Mouse (Mus musculus) liver, embryonic 15.5 days (tissue): ENCODE measurements around the gene Marc2. TPM values are rescaled to one million over a fixed set of nuclear protein-coding genes. Genes with fewer than 3 reads are reported as not detected.

Experiments
- ATAC-seq: fragments of 200-750 bp; cut with Nextera tagmentation; 2 replicates; pipeline ENCODE4 v1.8.0; 2017; ENCODE audit warnings: moderate number of reproducible peaks, mild to moderate bottlenecking, moderate library complexity; ENCODE audit not compliant: insufficient read depth
- H3K27ac ChIP-seq: fragments of 300-500 bp; sonication (generic); replicated peaks from 2 replicates; pipeline ENCODE4 v1.5.1; 2015; ENCODE audit warnings: mild to moderate bottlenecking, inconsistent platforms
- H3K27me3 ChIP-seq: fragments of 300-500 bp; sonication (generic); 2 replicates; pipeline ENCODE4 v1.6.1; 2015; ENCODE audit warnings: mild to moderate bottlenecking, inconsistent platforms
- H3K36me3 ChIP-seq: fragments of 300-500 bp; sonication (generic); replicated peaks from 2 replicates; pipeline ENCODE4 v1.6.1; 2015; ENCODE audit warnings: moderate library complexity, mild to moderate bottlenecking, inconsistent platforms
- H3K4me1 ChIP-seq: fragments of 300-500 bp; sonication (generic); replicated peaks from 2 replicates; pipeline ENCODE4 v1.6.1; 2015; ENCODE audit warnings: inconsistent platforms
- H3K4me2 ChIP-seq: fragments of 300-500 bp; sonication (generic); 2 replicates; pipeline ENCODE4 v1.6.1; 2015; ENCODE audit warnings: moderate library complexity, mild to moderate bottlenecking, inconsistent platforms
- H3K4me3 ChIP-seq: fragments of 300-500 bp; sonication (generic); replicated peaks from 2 replicates; pipeline ENCODE4 v1.5.1; 2015; ENCODE audit warnings: mild to moderate bottlenecking, inconsistent platforms
- H3K9ac ChIP-seq: fragments of 300-500 bp; sonication (generic); 2 replicates; pipeline ENCODE4 v1.6.1; 2015; ENCODE audit warnings: moderate library complexity, mild to moderate bottlenecking, inconsistent platforms
- H3K9me3 ChIP-seq: fragments of 300-500 bp; sonication (generic); replicated peaks from 2 replicates; pipeline ENCODE4 v1.6.1; 2016; ENCODE audit warnings: inconsistent platforms
- WGBS: fragments of 180-500 bp; shearing (Covaris S2); methylation state at CpG from one replicate; pipeline ENCODE4 v1.1.7; 2015; ENCODE audit warnings: mixed read lengths; ENCODE audit not compliant: insufficient replicate concordance; 5-methylcytosine and 5-hydroxymethylcytosine counted together
- polyA plus RNA-seq: library from polyadenylated mRNA; unstranded; fragments of >200 nt; fragmentation: Nextera tagmentation; extraction: Ambion mirVana; gene quantifications from 2 replicates; pipeline ENCODE4 v1.2.1, GENCODE M21; 2015

Gene Marc2
- polyA plus RNA-seq, 1 experiment from 2014 or later = 210 TPM

DNA sequence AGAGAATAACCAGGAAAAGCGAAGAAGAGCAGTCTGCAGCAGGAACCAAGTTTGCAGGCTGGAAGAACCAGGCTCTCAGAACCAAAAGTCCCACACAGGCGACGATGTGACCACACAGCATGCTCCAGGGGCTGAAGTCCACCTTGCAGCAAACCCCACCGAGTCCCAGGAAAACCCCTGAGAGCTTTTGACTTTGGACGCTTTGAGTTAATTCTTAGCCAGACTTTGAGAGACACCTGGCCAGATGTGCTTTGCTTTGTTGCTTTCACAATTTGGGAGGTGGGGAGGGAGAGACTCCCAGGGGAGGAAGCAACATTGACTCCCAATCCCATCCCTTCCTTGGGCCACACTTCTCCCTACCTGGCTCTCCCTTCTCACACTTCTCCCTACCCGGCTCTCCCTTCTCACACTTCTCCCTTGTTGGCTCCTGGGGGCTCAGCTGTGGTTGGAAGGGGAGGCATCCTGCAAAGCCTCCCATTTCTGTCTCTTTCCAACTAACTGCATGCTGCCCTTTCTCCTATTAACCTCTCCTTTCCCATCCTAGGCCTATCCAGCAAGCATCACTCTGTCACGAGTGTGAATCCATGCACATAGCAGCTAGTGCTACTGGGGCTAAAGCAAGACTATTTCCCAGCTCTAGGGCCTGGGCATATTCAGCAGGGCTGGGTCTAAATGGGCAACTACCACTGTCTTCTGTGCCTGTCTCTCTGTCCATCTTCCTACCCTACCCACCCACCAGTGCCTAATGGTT lies 26.0 kb upstream of the Marc2 start:
- 53% methylated on average over 7 of the region's 7 CpGs for WGBS
- Histone ChIP-seq H3K4me1 (peaks cover 35% of the 10 kb centered on the region), H3K4me2 (0 out of 2 replicates have a peak overlapping the region, but pooled peaks have one; percentile 6)

DNA sequence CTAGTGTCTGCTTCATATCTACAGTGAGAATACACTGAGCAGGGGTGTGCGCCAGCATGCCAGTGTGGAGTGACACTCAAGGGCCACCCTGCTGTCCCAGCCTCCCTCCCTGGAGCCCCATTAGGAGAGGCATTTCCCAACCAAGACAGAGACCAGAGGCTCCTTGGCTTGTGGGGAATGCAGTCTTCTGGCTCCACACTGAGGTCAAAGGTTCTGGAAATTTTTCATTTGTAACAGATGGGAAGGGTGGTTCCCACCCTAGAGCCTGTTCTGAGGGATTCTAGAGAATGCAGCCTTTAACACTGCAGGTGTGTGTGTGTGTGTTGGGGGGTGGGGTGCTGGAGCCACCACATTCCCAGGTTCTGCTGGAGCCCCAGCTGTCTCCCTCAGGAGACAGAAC lies 25.3 kb upstream of the Marc2 start:
- H3K36me3 ChIP-seq = no peaks in the 10 kb centered on the region
- H3K9me3 ChIP-seq = no peaks in the 10 kb centered on the region
- 0 out of 2 replicates have a peak, but pooled peaks have one; percentile 10 for ATAC-seq
- H3K27ac ChIP-seq = peak overlapping the region; percentile 70
- H3K27me3 ChIP-seq = no peaks in the 10 kb centered on the region
- H3K9ac ChIP-seq = no peak overlapping the region
- no peak overlapping the region for H3K4me2 ChIP-seq
- peaks cover 38% of the 10 kb centered on the region for H3K4me1 ChIP-seq
- no peak overlapping the region for H3K4me3 ChIP-seq
- 74% methylated on average over 1 of the region's 1 CpGs for WGBS

More for the DNA sequence above, 26.0 kb upstream of the Marc2 start:
- no peak overlapping the region for H3K4me3 ChIP-seq
- no peak overlapping the region for H3K9ac ChIP-seq
- peak; percentile 49 for ATAC-seq
- peak overlapping the region; percentile 70 for H3K27ac ChIP-seq
- H3K9me3 ChIP-seq = no peaks in the 10 kb centered on the region
- H3K36me3 ChIP-seq = no peaks in the 10 kb centered on the region
- no peaks in the 10 kb centered on the region for H3K27me3 ChIP-seq

DNA sequence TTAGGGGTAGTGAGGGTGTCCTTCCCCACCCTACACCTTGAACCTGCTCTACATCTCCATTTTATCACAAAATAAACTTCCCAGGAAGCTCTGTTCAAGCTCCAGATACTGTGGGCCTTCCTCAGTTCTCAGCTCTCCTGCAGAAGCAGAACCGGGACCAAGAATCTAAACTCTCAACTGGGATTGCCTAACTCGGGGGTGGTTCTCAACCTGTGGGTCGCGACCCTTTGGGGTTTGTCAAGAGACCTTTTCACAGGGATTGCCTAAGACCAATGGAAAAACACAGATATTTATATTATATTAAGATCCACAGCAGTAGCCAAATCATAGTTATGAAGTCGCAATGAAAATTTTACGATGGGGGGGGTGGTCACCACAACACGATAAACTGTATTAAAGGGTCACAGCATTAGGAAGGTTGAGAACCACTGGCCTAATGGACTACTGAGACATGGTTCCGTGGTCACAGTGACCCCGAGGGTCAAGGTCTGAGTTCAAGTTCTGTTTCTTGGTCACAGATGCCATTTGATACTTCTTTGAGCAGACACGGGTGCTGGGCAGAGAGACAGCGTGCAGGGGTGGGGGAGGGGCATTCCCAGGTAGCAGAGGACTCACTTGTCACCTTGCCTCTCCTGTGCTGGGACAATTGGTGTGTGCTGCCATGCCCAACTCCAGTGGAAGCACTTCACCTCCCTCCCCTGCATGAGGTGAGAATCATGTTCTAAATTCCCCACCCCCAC lies 24.6 kb upstream of the Marc2 start:
- no peaks in the 10 kb centered on the region for H3K36me3 ChIP-seq
- peaks cover 44% of the 10 kb centered on the region for H3K4me1 ChIP-seq
- H3K27me3 ChIP-seq = no peaks in the 10 kb centered on the region
- H3K9me3 ChIP-seq = no peaks in the 10 kb centered on the region
- no peak overlapping the region for H3K4me2 ChIP-seq
- no peak for ATAC-seq
- H3K9ac ChIP-seq = no peak overlapping the region
- no peak overlapping the region for H3K4me3 ChIP-seq
- WGBS = 64% methylated on average over 11 of the region's 11 CpGs
- peak overlapping the region; percentile 70 for H3K27ac ChIP-seq

DNA sequence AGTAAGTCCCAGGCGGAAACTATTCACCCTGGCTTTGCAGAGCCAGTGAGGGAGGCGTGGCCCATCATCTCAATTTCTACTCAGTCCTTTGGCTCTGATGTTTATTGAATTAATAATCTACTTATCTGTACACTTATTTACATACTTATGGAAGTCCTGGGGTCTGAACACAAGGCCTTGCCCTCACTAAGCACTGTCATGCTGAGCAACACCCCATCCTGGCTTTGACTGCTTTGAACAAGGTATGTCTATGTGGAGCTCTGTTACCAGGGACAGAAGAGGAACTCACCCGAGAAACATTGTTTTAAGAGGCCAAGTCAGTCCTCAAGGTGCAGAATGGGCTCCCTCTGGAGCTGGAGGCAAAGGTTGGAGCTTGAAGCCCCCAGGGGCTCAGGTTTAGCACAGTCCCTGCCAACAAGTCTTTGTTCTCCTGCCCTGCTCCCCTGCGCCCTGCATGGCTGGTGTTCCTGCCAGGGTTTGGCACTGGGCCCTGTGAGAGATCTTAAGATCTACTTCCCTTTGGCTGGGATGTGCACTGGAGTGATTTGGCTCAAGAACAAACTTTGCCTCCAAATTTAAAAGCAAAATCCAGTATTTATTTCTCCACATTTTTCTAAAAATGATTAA lies 23.8 kb upstream of the Marc2 start:
- no peak overlapping the region for H3K4me3 ChIP-seq
- 48% methylated on average over 4 of the region's 4 CpGs for WGBS
- no peaks in the 10 kb centered on the region for H3K36me3 ChIP-seq
- H3K4me2 ChIP-seq = no peak overlapping the region
- H3K27ac ChIP-seq = peak overlapping the region; percentile 38
- H3K4me1 ChIP-seq = peaks cover 44% of the 10 kb centered on the region
- H3K27me3 ChIP-seq = no peaks in the 10 kb centered on the region
- no peak overlapping the region for H3K9ac ChIP-seq
- ATAC-seq = no peak
- no peaks in the 10 kb centered on the region for H3K9me3 ChIP-seq

DNA sequence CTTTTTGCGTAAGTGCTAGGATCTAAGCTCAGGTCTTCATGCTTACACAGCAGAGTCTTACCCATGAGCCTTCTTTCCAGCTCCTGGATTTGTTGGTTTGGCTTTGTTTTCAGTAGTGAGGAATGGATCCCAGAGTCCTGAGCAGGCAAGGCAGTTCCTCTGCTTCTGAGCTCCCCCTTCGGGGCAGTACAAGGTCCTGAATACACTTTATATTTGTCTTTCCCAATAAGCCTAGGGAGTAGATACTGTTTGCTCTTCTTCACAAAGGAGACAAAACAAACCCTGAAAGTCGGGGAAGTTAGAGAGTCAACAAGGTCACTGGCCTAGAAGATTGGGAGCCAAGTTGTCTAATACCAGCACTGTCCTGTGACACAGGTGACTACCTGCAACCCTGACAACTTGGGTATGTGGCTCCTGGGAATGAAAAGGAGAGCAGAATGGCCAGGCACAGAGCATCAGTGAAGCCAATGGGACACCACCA lies 21.4 kb upstream of the Marc2 start:
- peaks cover 35% of the 10 kb centered on the region for H3K4me1 ChIP-seq
- ATAC-seq = peak; percentile 14; the same call in 1 of the 2 replicates
- no peaks in the 10 kb centered on the region for H3K9me3 ChIP-seq
- H3K36me3 ChIP-seq = no peaks in the 10 kb centered on the region
- no peak overlapping the region for H3K9ac ChIP-seq
- 52% methylated on average over 3 of the region's 3 CpGs for WGBS
- H3K4me3 ChIP-seq = no peak overlapping the region
- H3K27ac ChIP-seq = peak overlapping the region; percentile 73
- no peak overlapping the region for H3K4me2 ChIP-seq
- no peaks in the 10 kb centered on the region for H3K27me3 ChIP-seq

DNA sequence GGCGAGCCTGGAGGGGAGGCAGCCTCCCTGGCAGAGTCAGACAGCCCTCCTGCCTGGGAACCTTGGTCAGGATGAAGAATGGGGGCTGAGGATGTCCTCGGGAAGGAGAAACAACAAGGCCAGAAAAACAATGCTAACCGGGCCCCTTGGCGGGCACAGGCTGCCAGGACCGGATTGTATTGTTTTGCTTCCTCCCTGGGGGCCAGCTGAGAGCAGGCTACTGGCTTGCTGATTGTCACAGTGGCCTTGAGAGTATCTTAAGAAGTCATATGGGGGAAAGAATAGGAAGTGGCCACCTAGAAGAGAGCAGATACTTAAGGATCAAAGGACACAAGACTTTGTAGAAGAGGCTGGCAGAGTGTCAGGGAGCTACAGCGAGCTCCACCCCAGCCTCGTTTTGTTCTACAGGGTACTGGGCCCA lies 18.1 kb upstream of the Marc2 start:
- H3K27ac ChIP-seq = no peak overlapping the region
- no peak overlapping the region for H3K4me3 ChIP-seq
- peaks cover 14% of the 10 kb centered on the region; the same call in 1 of the 2 replicates for H3K4me1 ChIP-seq
- no peak overlapping the region for H3K4me2 ChIP-seq
- ATAC-seq = no peak
- H3K9me3 ChIP-seq = no peaks in the 10 kb centered on the region
- H3K36me3 ChIP-seq = no peaks in the 10 kb centered on the region
- H3K9ac ChIP-seq = no peak overlapping the region
- H3K27me3 ChIP-seq = no peaks in the 10 kb centered on the region
- 34% methylated on average over 7 of the region's 7 CpGs for WGBS

DNA sequence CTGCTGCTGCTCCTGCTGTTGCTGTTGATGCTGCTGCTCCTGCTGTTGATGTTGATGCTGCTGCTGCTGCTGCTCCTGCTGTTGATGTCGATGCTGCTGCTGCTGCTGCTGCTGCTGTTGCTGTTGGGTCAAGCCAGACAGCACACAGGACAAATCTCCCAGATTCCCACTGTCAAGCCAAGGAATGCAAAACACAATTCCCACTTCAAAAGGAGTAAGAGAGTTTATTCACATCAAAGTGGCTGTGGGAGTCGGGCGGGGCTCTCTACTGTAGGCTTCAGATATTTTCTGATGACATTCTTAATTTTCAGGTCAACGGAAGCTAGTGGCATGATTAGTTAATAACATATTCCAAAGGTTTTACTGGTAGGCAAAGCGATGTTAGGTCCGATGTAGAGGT lies 16.4 kb upstream of the Marc2 start:
- Histone ChIP-seq H3K4me1 (peaks cover 13% of the 10 kb centered on the region; the same call in 1 of the 2 replicates), H3K27ac (no peak overlapping the region), H3K9me3 (no peaks in the 10 kb centered on the region), H3K27me3 (no peaks in the 10 kb centered on the region), H3K36me3 (no peaks in the 10 kb centered on the region), H3K4me3 (no peak overlapping the region), H3K4me2 (no peak overlapping the region), H3K9ac (no peak overlapping the region)
- no peak for ATAC-seq
- 66% methylated on average over 6 of the region's 6 CpGs for WGBS

DNA sequence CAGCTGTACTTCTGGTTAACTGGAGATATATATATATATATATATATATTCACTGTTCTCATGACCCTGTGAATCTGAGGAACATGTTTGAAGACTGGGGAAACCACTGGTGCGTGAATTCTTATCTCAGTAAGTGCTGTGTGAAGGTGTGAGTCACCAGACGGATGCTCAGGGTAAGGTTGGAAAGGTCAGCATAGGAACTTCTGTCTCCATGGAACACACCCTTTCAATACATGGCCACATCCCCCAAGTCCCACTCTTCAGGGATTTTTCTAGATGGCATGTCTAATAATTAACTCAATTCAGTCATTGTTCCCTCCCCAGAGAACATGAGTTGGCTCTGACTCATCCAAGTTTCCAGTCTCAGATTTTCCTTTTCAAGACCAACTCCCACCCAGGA lies 15.3 kb upstream of the Marc2 start:
- no peak for ATAC-seq

DNA sequence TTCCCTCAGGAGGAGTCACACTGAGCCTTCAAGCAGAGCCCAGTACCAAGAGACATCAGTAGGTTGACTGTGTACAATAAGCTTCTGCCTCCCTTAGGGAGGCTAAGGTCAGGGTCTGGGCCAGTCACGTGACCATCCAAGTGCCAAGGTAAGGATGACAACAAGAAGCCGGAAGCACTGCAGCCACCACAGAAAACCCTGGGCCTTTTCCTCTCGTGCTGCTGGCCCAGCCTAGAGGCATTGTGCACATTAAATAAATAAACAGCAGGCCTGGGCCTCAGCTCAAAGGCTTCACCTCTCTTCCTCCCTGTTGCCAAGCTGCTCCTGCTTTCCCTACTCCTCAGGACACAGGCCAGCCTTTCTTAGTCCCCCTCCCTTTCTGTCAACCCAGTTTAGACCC lies 14.0 kb upstream of the Marc2 start:
- whole genome bisulfite sequencing = 38% methylated on average over 3 of the region's 3 CpGs
- peaks cover 4% of the 10 kb centered on the region; the same call in 1 of the 2 replicates for H3K4me1 ChIP-seq
- H3K27ac ChIP-seq = no peak overlapping the region
- H3K9me3 ChIP-seq = no peaks in the 10 kb centered on the region
- no peaks in the 10 kb centered on the region for H3K36me3 ChIP-seq
- H3K4me3 ChIP-seq = no peak overlapping the region
- ATAC-seq = no peak
- no peak overlapping the region for H3K9ac ChIP-seq
- no peak overlapping the region for H3K4me2 ChIP-seq
- no peaks in the 10 kb centered on the region for H3K27me3 ChIP-seq

More for the DNA sequence above, 15.3 kb upstream of the Marc2 start:
- Histone ChIP-seq H3K4me1 (peaks cover 10% of the 10 kb centered on the region; the same call in 1 of the 2 replicates), H3K9ac (no peak overlapping the region), H3K4me3 (no peak overlapping the region), H3K4me2 (no peak overlapping the region), H3K27ac (no peak overlapping the region), H3K36me3 (no peaks in the 10 kb centered on the region), H3K27me3 (no peaks in the 10 kb centered on the region), H3K9me3 (no peaks in the 10 kb centered on the region)
- WGBS = 46% methylated on average over 2 of the region's 2 CpGs

DNA sequence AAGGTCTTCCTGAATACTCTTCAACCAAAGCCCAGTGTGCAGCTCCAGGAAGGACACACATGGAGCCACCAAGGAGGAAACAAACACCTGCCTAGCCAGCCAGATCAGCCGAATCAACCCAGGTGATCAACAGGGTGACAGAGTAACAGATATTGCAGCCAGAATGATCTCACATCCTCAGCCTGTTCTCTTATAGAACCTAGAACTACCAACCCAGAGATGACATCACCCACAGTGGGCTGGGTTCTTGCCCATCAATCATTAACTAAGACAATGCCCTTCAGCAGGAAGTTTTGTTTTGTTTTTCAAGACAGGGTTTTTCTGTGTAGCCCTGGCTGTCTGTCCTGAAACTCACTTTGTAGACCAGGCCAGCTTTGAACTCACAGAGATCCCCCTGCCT lies 12.0 kb upstream of the Marc2 start:
- no peak for ATAC-seq
- Histone ChIP-seq H3K4me3 (no peak overlapping the region), H3K9me3 (no peaks in the 10 kb centered on the region), H3K36me3 (no peaks in the 10 kb centered on the region), H3K27me3 (0 out of 2 replicates have a peak, but pooled peaks cover 3% of the 10 kb centered on the region), H3K27ac (no peak overlapping the region), H3K9ac (no peak overlapping the region), H3K4me1 (peaks cover 13% of the 10 kb centered on the region), H3K4me2 (no peak overlapping the region)
- 40% methylated on average over 1 of the region's 1 CpGs for WGBS

DNA sequence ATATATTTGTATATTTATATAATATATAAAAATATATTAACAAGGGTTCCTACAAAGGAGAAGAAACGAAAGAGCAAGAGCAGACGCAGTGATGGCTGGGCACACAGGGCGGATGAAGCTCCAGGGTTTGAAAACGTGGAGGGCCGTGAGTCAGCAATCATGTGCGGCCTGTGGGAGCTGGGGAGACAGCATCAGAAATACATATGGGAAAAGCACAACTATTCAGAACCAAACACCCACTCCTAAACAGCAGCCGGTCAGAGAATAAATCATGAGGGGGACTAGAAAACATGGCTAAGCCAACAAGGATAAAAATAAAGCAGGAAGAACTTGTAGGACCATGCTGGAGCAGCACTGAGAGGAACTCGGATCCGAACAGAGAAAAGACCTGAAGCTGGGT lies 11.0 kb upstream of the Marc2 start:
- 0 out of 2 replicates have a peak, but pooled peaks cover 3% of the 10 kb centered on the region for H3K27me3 ChIP-seq
- no peak overlapping the region for H3K4me2 ChIP-seq
- H3K9me3 ChIP-seq = no peaks in the 10 kb centered on the region
- H3K27ac ChIP-seq = no peak overlapping the region
- 66% methylated on average over 9 of the region's 9 CpGs for WGBS
- peaks cover 22% of the 10 kb centered on the region for H3K4me1 ChIP-seq
- H3K9ac ChIP-seq = no peak overlapping the region
- H3K4me3 ChIP-seq = no peak overlapping the region
- no peaks in the 10 kb centered on the region for H3K36me3 ChIP-seq
- no peak for ATAC-seq
